Mouse (Mus musculus): ENCODE measurements around the gene Prdm13.

The Prdm13 gene

DNA sequence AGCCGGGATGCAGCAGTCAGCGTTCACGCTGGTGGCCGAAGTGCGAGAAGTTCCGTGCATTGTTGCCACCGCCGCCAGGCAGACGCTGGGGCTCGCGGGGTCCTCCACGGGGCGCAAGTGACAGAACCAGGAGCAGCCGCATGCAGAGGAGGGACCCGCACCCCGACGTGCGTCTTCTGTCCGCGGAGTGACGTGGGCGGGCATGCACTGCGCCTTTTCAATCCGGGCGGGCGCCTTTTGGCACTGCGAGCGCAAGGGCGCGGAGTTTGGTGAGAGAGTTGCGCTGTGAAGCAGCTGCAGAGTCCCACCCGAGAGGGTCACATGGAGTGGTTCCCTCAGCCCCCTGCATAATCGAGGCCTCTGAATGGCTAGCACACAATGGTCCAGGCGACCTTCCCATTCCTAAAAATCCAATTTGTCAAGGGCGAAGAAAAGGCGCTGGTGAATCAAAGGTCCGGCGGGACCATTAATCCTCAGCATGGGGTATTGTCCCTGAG is at the start of gene Prdm13:
Prdm13 (minus strand) TSS at position 369 of the 497 bp plus-strand sequence.
- DNase-seq (ENCODE audit: low spot score): no peak

DNA sequence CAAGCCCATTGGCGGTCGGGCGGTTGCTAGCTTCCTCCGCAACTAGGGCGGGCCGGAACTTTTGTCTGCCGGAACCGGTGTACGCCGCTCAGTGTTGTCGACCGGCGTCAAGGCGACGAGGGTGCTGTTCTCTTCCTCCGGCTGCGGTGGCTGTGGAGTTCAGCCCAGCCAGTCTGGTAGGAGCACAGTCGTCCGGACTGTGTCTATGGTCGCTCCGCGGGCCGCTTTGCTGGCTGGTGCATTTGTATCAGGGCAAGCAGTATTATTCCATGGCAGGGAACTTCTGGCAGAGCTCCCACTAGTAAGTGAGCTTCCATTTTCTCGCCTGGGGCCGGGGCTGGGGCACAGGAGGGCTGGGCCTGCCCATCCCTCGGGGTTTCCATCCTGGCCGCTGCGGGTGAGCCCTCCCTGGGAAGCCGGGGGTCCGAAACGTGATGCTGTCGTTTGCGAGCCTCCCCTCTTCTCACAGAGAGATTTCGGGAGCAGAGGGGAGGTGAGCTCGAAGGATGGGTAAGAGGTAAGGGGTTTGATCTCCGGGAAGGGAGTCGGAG is 41.9 kb upstream of the Prdm13 start, which contains the start of gene Ccnc:
Ccnc (plus strand) TSS at position 87 of the 551 bp plus-strand sequence.
- DNase-seq (ENCODE audit: low spot score): peak; percentile 91

DNA sequence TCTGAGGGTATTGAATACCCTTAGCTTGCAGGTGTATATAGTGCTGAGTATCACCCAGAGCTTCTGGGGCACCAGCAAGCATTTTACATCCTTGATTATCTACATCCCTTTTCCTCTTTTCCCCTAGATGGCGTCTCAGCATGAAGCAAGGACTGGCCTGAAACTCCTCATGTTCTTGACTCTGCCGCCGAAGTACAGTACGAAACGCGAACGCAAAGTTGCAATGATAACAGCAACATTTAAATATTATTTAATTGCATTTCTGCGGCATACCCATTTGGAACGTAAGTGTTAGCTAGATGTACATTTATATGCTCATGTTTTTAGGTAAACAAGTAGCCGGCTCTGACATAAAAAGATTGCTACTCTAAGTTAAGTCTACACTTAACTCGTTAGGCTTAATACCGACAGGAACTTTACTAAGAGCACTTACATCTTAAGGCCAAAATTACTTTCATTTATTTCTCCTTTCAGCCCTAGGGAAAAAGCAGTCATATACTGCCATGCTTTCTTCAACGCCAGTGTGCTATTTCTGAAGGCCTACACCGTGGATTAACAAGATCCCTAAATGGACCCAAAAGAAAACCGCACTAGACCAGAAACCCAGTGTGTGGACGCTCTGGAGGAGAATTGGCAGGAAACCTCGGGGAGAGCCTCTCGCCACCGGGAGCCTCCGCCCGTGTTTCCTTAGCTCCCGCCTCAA is 41.3 kb upstream of the Prdm13 start:
- DNase-seq (ENCODE audit: low spot score): peak; percentile 76

DNA sequence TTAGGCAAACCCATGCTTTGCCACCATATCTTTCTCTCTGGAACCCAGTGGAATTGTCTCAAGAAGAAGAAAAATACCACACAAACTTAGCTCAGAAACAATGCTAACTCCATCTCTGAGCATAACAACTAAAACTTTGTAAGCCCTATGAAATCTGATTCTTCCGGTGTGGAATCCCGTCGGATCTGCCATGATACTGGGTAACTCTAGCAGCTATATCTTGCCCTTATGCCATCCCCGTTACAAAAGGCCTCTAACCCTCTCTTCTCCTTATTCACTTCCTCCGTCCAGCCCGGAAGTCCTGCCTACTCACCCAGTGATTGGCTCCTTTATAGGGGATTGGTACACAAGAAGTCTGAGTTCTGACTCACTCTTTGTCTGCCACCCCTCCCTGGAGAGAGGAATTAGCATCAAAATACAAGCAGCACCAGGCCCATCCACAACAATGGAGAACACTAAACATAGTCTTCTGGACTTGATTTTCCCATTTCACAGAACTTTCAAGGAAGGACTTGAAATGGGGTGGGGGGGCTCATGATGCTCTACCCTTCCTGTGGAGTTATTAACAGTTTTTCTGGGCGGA is 37.1 kb upstream of the Prdm13 start:
- peak; percentile 4 for DNase-seq (ENCODE audit: low spot score)

DNA sequence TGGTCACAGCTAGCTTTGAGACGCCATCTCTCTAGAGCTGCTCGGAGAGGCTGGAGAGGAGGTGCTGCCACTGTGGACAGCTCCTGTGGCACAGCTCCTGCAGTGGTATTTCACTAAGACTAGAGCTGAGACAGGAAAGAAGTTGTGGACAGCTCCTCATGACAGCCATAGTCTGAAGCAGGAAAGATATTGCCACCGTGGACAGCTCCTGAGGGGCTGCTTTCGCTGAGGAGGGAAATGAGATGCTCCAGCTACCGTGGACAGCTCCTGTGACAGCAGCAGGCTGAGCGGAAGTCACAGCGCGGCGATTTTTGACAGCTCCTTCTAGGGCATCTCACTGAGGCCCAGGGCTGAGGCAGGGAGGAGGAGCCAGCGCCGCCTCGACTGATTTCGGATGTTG is 26.4 kb upstream of the Prdm13 start:
- peak; percentile 93 for DNase-seq (ENCODE audit: low spot score)

DNA sequence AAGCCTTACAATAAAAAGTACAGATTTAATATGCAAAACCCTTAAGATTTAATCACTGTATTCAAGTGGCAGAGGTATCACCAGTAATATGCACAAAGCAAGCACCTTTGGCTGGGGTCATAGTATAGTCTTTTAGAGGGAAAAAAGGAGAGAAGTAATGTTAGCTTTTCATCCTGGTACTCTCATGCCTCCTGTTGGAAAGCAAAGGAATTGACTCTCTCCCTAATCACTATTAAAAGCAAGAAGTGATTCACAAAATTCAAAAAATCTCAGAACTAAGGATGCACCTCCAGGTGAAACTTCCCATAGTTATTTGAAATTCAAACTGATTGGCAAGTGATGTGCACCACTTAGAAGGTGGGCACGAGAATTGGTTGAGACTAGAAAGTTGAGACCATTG is 19.3 kb upstream of the Prdm13 start:
- no peak for DNase-seq (ENCODE audit: low spot score)

DNA sequence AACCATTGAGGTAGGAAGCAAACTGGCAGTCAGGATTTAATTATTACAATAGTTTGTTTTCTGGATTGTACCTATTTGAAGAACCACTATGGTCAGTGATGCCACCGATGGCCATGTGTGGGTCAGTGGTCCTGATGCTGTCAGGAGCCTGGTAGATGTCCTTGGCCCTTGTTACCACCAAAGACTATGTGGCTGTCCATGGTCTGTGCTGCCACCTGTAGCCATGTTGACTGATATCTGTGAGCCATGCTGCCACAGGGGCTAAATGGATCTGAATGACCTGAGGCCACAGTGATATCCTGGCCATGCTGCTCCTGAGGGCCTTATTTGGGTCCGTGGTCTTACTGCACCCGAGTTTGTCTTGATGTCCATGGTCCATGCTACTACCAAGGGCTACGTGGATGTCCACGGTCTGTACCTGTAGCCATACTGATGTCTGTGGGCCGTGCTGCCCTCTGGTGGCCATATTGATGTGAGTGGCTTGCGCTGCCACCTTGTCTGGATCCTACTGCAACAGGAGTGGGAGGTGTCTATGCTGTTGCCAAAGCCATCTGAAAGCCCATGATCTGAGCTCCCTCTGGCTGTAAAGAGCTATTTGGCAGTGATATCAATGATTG is 10.0 kb upstream of the Prdm13 start:
- DNase-seq (ENCODE audit: low spot score): no peak

DNA sequence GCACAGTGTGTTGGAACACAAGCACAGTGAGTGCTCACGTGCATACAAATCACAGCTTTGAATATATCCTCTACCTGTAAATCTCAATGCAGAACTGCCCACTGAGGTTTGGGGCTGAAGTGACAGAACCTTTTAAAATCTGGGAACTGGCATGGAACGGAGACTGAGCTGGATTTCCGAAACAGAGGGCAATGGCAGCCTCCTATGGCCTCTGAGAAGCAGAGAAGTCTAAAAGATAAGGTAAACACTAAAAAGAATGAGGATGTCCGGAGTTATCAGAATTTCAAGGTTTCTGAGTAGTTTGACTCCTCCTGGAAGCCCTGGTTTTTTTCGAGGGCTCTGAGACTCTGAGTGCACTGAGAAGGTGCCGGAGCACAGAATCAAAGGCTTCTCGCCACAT is 4.5 kb upstream of the Prdm13 start:
- DNase-seq (ENCODE audit: low spot score): no peak

DNA sequence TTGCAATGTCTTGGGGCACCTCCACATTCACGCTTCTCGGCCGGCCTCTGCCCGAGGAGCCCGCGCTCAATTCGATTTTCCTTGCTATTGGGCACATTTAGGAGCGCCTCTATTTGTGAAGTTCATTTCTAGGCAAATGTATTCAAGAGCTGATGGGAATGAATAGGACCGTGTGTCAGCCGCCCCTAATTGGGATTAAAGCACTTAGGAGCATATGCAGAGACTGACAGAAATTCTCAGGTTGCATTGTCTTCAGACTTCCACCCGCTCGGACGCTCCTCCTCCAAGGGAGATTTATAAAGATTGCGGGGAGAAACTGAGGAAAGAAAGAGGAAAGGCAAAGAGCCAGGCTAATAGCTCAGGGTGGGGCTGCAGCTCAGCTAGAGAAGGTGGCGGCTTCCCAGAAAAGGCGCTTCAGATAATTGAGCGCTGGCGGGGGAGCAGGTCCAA is 3.8 kb upstream of the Prdm13 start:
- DNase-seq (ENCODE audit: low spot score): no peak

DNA sequence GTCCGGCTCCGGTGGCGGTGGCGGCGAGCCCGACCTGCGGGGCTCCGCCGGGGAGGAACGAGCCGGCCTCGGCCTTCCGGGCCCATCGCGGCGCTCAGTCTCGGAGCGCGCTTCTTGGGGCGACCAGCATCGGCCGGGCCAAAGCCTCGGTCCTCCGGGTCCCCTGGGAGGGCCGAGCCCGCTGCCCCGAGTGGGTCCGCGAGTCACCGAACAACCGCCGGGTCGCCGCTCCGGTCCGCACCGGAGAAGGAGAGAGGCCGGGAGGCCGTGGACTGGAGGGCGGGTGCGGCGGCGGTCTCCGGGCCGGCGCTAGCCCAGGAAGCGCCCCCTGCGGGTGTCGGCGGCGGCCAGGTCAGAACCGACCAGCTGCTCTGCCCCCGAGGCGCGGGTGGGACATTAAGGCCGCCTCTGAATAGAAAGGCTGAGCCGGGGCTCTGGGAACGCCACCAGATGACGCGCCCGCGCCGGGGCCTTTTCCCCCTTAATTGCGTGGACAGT is 3.0 kb upstream of the Prdm13 start:
- DNase-seq (ENCODE audit: low spot score): no peak

DNA sequence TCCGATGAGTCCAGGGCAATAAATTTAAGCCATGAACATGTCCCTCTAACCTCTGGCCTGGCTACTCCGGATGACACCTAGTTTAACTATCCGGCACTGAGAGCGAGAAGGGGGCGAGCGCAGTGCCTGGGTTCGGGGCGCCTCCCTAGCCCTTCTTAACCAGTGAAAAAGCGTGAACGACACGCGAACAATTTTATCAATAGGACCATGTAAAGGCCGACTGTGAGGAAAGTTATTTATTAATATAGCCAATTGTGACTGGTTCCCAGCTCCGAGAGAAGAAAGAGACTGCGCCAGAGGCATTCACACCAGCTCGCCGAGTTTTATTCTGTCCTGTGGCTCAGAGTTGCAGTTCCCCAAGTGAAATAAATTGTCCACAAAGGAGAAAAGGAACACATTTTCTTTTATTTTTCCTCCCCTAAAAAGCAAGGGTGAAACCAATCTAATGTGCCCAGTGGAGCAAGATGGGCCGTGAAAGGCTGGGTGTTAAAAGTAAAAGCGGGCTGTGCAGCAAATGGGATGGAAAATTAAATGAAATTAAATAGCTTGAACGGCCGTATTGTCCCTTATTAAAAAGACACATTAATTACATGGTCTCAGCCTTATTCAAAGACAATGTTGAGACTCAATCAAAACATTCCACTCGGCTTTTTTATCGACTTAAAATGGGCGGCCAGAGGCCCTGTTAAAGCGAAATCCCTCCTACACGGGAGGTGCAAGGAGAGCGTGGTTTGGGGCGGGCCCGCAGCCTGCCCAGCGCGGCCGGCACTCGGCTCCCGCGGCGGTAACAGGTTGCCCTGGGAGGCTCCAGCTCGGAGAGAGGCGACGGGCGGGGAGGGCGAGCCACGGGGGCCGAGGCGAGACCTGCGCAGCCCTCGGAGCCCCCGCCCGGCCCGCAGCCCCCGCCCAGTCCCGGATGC is 2.3 kb upstream of the Prdm13 start:
- no peak for DNase-seq (ENCODE audit: low spot score)

DNA sequence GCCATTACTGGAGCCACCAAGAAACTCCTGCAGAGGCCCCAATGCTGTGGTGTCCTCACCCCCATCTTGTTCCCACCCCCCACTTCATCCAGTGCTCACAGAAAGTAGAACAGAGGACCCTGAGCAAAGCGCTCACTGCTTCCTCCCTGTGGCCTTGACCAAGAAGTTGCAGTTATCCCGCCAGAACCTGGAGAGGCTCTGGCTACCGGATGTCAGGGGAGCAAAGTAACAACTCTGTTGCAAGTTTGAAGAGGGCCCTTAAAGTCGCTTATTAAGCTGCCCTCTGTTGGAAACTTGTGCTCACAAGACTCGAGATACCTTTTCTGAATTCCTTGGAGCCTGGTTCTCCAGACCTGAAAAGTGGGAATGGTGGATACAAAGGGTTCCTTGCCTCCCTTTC is 1.2 kb upstream of the Prdm13 start:
- no peak for DNase-seq (ENCODE audit: low spot score)

DNA sequence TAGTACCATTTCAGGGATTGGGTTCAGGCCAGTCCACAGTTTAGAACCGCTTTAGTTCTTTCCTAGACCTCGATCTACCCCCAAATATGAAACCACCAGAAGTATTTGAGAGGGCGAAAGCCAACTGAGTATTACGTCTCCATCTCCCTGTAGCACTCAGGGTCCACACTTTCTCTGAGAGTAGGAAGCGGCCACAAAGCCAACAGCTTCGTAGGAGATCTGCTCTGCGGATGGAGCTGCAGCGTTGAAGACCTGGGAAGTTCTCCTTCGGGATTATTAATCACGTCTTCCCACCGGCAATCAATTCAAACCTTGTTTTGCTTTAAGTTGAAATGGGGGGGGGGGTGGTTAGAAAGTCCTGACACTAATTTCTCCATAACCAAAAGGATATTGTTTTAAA is 653 bp upstream of the Prdm13 start:
- DNase-seq (ENCODE audit: low spot score): no peak

DNA sequence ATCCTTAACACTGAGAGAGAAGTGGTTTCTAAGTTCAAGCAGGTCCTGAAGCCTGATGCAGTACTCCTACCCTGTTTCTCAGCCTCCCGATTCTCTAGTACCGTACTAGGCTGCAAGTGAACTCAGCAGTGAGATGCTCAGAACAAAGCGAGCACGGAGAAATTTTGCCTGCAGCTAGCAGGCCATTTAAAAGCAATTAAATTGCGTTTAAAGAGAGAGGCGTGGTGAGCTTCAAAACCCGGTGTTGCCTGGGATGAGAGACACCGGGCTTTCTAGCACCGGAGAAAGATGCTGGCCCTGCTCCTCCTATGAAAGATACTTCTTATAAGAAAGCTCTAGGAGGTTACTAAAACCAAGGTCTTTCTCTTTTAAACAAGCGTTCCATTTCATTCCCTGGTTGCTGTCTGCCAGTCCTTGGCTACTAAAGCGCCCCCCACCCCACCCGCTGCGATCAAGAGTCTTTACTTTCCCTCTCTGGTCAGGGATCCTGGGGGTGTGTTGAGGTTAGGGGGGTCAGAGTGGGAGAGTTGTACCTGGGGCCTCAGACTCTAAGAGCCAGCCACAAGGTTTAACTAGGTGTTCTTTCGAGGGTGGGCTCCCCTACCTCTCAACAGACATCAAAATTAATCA is 1.3 kb downstream of the Prdm13 start:
- DNase-seq (ENCODE audit: low spot score): no peak

DNA sequence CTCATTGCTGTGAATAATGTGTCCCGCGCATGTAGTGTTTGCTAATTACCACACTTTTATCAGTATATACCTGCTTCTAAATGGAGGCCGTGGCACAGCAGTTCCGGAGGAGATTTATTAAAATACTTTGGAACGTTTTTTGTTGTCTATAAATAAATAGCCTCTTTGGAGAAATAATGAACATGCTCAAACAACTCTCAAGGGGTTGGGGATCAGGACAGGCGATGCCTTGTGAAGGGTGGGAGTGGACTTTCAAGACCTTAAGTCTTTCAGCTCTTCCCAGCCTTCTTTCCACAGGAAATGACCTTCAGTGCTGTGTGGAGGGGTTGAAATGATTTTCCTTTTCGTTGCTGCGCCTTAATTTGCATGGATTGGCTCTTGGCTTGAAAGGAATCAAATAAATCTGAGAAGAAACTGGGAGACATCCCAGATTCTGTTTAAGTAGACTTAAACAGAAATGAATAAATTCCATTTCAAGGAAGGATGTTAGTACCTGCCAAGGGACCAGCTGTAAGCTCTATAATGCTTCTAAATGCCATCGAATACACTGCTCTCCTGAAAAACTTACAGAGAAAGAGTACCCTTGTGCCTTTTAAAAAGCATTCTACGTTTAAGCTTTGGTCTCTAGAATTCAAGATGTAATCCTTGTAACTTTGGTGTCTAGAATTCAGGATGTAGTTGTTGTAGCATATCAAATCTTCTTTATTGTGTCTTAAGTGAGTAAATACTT is 3.2 kb downstream of the Prdm13 start:
- no peak for DNase-seq (ENCODE audit: low spot score)

DNA sequence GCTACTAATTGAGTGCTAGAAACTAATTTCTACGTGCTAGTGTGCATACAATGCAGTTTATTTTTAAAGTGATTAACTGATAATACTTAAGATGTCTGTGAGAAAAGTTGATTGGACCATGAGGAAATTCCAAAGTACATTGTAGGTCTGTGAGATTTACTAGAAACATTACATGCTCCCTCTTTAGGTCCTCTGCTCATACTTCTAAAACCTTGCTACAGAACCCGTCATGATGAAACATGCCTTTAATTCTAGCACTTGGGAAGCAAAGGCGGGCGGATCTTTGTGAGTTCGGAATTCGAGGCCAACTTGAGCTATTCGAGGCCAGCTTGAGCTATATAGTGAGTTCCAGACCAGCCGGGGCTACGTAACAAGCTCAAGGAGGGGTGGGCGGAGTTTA is 4.8 kb downstream of the Prdm13 start:
- no peak for DNase-seq (ENCODE audit: low spot score)

DNA sequence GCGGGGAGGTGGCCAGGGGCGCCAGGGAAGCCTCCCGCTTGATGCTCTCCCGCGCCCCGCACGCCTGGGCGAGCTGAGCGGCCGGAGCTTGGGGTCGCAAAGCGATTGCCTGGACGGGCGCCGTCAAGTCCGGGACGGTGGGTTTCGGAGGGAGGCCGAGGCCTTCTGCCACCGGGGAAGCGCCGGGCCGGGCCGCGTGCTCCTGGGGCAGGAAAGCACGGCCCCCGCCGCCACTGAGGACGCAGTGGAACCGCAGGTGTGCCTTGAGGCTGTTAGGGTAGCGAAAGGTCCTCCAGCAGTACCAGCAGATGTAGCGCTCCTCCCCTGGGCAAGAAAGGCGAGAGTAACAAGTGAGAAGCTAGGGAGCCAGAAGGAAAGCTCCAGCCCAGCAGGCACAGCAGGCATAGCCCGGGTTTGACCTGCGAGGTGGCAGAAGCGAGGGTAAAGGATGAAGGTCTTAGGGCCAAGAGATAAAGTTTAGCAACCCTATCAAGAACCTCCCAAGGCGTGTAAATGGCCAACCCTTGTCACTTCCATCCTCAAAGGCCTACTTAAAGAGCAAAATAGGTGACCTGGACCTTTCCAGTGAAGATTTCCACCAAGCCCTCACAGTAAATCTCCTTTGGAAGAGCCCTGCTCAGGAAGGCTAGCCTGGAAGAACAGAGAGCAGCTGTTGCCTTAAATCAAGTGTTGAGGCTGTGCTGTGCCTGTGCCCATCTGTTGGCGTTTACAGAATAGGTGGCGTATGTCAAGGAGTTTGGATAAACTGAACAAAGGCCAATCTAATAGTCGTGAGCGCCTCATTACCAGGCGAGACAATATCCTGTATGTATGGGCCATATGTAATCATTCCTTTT is 5.9 kb downstream of the Prdm13 start:
- no peak for DNase-seq (ENCODE audit: low spot score)

DNA sequence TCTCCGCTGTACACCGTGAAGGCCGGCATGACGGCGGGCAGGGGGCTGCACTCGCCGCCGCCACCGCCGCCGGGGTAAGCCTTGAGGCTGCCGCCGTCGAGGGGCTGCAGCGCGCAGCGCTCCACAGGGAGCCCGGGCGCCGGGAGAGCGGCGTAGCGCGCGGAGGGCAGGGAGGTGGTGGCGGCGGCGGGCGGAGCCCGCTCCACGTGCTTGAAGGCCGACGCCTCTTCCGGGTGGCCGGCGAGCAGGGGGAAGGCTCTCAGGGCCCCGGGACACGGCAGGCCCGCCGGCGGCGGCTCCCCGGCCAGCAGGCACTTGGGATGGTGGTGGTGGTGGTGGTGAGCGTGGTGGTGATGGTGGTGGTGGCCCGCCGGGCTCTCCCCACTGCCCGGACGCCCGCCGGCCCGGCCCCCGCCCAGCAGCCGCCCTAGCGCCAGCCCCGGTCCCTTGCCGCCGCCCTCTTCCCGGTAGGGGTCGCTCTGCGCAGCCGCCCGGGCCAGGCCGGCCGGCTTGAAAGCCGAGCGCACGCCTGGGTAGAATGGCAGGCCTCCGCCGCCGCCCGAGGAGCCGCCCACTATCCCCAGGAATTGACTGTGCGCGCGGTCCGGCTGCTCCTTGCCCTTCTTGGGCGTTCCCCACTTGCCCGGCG is 6.7 kb downstream of the Prdm13 start:
- no peak for DNase-seq (ENCODE audit: low spot score)
